Mouse (Mus musculus) heart, embryonic 16.5 days (tissue): ENCODE results near the gene Cyp2j12. TPM values are rescaled to one million over a fixed set of nuclear protein-coding genes. Genes with fewer than 3 reads are reported as not detected.
"Not testable (repeated sequence)": the region's sequence is repeated elsewhere in the genome, so short reads cannot be mapped to it uniquely, and the experiment has no call there.

Experiments
- ATAC-seq: fragments of 200-750 bp; cut with Nextera tagmentation; replicated peaks from 2 replicates; pipeline ENCODE4 v1.8.0; 2017; ENCODE audit warnings: moderate number of reproducible peaks; ENCODE audit not compliant: insufficient read depth, low FRiP score; ENCODE audit errors: extremely low read depth
- H3K27ac ChIP-seq: fragments of 300-500 bp; sonication (generic); 2 replicates; pipeline ENCODE4 v1.5.1; 2014; ENCODE audit warnings: mild to moderate bottlenecking, low read length, control low read depth, moderate library complexity
- H3K27me3 ChIP-seq: fragments of 300-500 bp; sonication (generic); 2 replicates; pipeline ENCODE4 v1.6.1; 2014; ENCODE audit warnings: low read length, mixed read lengths; ENCODE audit not compliant: control insufficient read depth, insufficient read depth
- H3K36me3 ChIP-seq: fragments of 300-500 bp; sonication (generic); 2 replicates; pipeline ENCODE4 v1.6.1; 2014; ENCODE audit not compliant: control insufficient read depth, insufficient read depth
- H3K4me1 ChIP-seq: fragments of 300-500 bp; sonication (generic); 2 replicates; pipeline ENCODE4 v1.6.1; 2014; ENCODE audit warnings: low read length, mixed read lengths; ENCODE audit not compliant: control insufficient read depth, insufficient read depth
- H3K4me2 ChIP-seq: fragments of 300-500 bp; sonication (generic); 2 replicates; pipeline ENCODE4 v1.6.1; 2014; ENCODE audit warnings: low read depth, mild to moderate bottlenecking, control low read depth, low read length
- H3K4me3 ChIP-seq: fragments of 300-500 bp; sonication (generic); 2 replicates; pipeline ENCODE4 v1.5.1; 2014; ENCODE audit warnings: mild to moderate bottlenecking, control low read depth, low read length
- H3K9ac ChIP-seq: fragments of 300-500 bp; sonication (generic); 2 replicates; pipeline ENCODE4 v1.6.1; 2014; ENCODE audit warnings: low read length, control low read depth
- H3K9me3 ChIP-seq: fragments of 300-500 bp; sonication (generic); replicated peaks from 2 replicates; pipeline ENCODE4 v1.6.1; 2016; ENCODE audit warnings: low read length; ENCODE audit not compliant: control insufficient read depth
- WGBS: fragments of 180-500 bp; shearing (Covaris S2); extraction: QIAGEN DNeasy Blood & Tissue Kit; methylation state at CpG from one replicate; pipeline ENCODE4 v1.1.7; 2014; 5-methylcytosine and 5-hydroxymethylcytosine counted together
- polyA plus RNA-seq: library from polyadenylated mRNA; unstranded; fragments of >200 nt; fragmentation: Nextera tagmentation; extraction: Ambion mirVana; gene quantifications from 2 replicates; pipeline ENCODE4 v1.2.1, GENCODE M21; 2015

The Cyp2j12 gene
- not detected in 2 replicates for polyA plus RNA-seq

DNA sequence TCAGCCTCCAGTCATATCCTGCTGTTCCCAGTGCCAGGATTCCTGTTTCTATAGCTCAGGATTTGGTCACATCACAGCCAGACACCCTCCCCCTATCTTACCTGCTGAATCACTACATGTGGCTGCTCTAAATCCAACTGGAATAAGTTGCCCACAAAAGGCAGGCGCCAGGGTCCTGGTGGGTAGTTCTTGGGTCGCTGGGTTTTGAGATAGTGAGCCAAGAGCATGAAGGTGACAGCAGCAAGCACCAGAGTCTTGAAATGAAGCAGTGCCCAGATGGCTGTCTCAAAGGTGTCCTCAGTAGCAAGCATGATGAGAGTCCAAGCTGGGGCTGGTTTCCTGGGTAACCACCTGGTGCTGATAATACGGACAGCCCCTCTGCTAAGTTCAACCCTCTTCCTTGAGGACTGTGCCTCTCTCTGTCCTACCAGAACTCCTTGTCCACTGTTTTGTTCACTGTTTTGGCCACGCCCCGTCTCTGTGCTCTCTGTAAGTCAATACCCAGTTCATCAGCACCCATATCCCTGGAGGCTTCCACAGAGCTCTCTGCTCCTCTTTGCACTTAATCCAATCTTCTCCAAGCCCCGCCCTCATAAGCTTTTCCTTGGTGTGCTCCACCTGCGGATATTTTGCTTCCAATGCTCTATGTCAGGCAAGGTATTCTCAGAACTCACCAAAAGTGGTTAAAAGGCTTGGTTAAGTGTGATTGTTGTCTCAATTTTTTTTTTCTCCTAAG lies at the start of gene Cyp2j12:
Gene Cyp2j12, minus strand, starts transcription at position 421 of the 736 bp plus-strand sequence.
- H3K4me2 ChIP-seq = no peak within 1 kb of the TSS
- no peak within 1 kb of the TSS for H3K4me3 ChIP-seq
- ATAC-seq = no peak
- no peaks in the 10 kb centered on the region for H3K9me3 ChIP-seq
- no peaks in the 10 kb centered on the region for H3K4me1 ChIP-seq
- no peak within 1 kb of the TSS for H3K27ac ChIP-seq
- WGBS = 62% methylated on average over 7 of the region's 7 CpGs
- no peak within 1 kb of the TSS for H3K9ac ChIP-seq
- no peaks in the 10 kb centered on the region for H3K27me3 ChIP-seq
- H3K36me3 ChIP-seq = no peaks in the 10 kb centered on the region

DNA sequence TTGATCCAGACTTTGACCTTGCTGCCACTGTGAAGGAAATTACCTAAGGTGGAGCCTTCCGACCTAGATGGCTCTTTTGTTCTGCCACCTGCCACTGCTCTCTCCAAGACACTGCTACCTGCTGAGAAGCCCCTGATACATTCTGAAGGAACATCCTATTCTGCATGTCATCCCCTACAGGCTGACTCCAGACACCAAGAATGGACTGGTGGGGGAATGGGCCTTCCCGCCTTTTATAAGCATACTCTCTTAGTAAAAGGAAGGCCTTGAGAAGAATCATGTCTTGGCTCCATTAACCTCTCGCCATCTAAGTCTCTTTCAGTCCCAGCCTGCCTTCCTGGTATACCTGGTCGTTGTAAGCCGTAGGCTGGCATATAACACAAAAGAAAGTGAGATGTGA lies 48.4 kb upstream of the Cyp2j12 start:
- not testable (repeated sequence) for H3K27ac ChIP-seq, ATAC-seq, H3K9ac ChIP-seq, H3K4me2 ChIP-seq, H3K27me3 ChIP-seq, H3K4me1 ChIP-seq, H3K36me3 ChIP-seq, H3K4me3 ChIP-seq, H3K9me3 ChIP-seq
- WGBS = 74% methylated on average over 5 of the region's 5 CpGs

DNA sequence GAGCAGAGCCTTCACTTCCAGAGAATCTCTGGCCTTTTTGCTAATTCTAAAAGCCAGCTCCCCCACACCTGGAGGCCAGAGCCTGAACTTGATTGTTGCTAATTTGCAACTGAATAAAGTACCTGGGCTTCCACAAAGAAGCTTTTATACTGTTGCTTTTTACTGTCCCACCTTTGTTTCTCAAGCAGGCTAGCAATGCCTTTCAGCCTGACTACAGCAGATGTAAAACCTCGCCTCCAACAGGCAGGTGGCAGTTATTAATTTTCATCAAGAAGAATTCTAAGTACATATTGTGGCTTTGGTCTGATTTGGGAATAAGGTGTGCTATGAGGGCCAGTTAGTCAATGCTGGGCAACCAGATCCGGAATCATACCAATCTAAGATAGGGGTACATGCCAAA lies 47.7 kb upstream of the Cyp2j12 start:
- H3K36me3 ChIP-seq, ATAC-seq, H3K9me3 ChIP-seq, H3K27ac ChIP-seq, H3K9ac ChIP-seq, H3K4me3 ChIP-seq, H3K4me2 ChIP-seq, H3K4me1 ChIP-seq, H3K27me3 ChIP-seq: not testable (repeated sequence)
- 69% methylated on average over 2 of the region's 2 CpGs for WGBS

GRCm38 (mm10) chr4:96188146-96188545 lies 47.2 kb upstream of the Cyp2j12 start:
- 77% methylated on average over 2 of the region's 2 CpGs for WGBS
- not testable (repeated sequence) for H3K4me2 ChIP-seq, H3K4me1 ChIP-seq, H3K27me3 ChIP-seq, H3K4me3 ChIP-seq, ATAC-seq, H3K36me3 ChIP-seq, H3K9ac ChIP-seq, H3K9me3 ChIP-seq, H3K27ac ChIP-seq

DNA sequence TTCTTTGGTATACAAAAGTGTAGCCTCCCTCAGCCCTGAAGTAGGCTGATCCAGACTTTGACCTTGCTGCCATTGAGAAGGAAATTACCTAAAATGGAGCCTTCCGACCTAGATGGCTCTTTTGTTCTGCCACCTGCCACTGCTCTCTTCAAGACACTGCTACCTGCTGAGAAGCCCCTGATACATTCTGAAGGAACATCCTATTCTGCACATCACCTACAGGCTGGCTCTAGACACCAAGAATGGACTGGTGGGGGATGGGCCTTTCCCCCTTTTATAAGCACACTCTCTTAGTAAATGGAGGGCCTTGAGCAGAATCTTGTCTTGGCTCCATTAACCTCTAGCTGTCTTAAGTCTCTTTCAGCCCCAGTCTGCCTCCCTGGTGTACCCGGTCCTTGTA lies 43.8 kb upstream of the Cyp2j12 start:
- WGBS = 76% methylated on average over 2 of the region's 2 CpGs
- H3K9me3 ChIP-seq, H3K4me1 ChIP-seq, H3K4me2 ChIP-seq, H3K4me3 ChIP-seq, H3K36me3 ChIP-seq, H3K9ac ChIP-seq, H3K27me3 ChIP-seq, H3K27ac ChIP-seq, ATAC-seq: not testable (repeated sequence)

- no peaks in the 10 kb centered on the region for H3K36me3 ChIP-seq
- H3K27me3 ChIP-seq = no peaks in the 10 kb centered on the region
- H3K4me1 ChIP-seq = no peaks in the 10 kb centered on the region
- H3K4me2 ChIP-seq = no peak overlapping the region
- no peak overlapping the region for H3K9ac ChIP-seq
- ATAC-seq = no peak
- H3K9me3 ChIP-seq = no peaks in the 10 kb centered on the region
- no peak overlapping the region for H3K4me3 ChIP-seq
- no peak overlapping the region for H3K27ac ChIP-seq
- 78% methylated on average over 1 of the region's 1 CpGs for WGBS
These were observed 21.9 kb upstream of the Cyp2j12 start for GRCm38 (mm10) chr4:96162839-96163238.

DNA sequence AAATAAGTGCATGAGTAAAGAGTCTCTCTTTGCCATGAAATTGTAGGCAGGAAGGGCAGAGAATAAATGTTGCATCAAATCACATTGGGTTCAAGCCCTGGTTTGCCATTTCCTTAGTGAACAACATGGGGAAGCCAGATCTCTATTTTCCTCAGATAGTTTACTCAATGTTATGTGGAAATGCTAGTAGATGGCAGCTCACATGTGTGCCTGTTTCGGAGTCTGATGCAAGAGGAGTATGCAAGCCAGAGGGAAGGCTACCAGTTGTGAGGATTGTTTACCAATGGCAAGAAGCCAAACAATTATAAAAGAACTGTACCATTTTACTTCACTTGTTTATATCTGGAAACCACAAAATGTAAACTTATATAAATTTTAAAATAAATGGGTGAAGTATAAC lies 20.6 kb upstream of the Cyp2j12 start:
- Histone ChIP-seq H3K4me2 (no peak overlapping the region), H3K4me1 (no peaks in the 10 kb centered on the region), H3K4me3 (no peak overlapping the region), H3K27me3 (no peaks in the 10 kb centered on the region), H3K9ac (no peak overlapping the region), H3K9me3 (no peaks in the 10 kb centered on the region), H3K36me3 (no peaks in the 10 kb centered on the region), H3K27ac (no peak overlapping the region)
- ATAC-seq = no peak
- WGBS = 85% methylated on average over 1 of the region's 1 CpGs

DNA sequence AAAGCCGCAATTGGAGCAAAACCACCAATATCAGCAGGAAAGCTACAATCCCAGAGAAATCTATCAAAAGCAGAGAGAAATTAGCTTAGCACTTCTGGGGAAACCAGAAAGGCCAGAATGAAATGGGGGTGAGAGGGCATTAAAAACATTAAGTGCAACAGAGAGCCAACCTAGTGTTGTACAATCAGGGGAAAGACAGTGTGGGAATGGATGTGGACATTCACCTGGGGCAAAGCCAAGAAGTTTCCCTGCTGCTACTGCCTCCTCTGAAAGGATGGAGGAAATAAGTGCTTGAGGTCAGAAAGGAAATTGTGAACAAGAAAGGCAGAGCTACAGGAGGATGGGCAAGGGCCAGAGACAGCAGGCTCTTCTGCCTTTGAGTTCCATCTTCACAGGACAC lies 1.7 kb downstream of the Cyp2j12 start:
- no peak overlapping the region for H3K27ac ChIP-seq
- no peak overlapping the region for H3K4me3 ChIP-seq
- no peaks in the 10 kb centered on the region for H3K4me1 ChIP-seq
- no peak overlapping the region for H3K9ac ChIP-seq
- H3K9me3 ChIP-seq = no peaks in the 10 kb centered on the region
- 80% methylated on average over 1 of the region's 1 CpGs for WGBS
- H3K36me3 ChIP-seq = no peaks in the 10 kb centered on the region
- no peaks in the 10 kb centered on the region for H3K27me3 ChIP-seq
- ATAC-seq = no peak
- no peak overlapping the region for H3K4me2 ChIP-seq

DNA sequence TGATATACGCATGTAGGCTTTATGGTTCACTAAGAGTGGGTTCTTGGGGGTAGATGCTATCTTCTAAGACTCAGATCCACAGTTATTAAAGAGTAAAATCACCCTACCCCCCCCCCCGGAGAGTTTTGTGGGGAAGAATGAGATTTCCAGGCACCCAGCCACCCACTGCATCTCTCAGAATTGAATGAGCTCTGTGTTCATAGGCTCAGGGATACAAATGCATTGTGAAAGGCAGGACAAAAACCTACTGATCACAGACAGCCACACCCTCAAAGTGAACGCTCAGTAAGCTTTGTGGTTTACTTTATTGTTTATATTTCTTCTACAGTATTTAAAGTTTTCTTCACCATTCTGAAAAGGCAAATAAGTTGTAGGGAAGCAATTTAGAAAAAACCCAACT lies 6.7 kb downstream of the Cyp2j12 start:
- no peak for ATAC-seq
- H3K4me2 ChIP-seq = no peak overlapping the region
- no peak overlapping the region for H3K9ac ChIP-seq
- WGBS = 66% methylated on average over 3 of the region's 3 CpGs
- no peak overlapping the region for H3K27ac ChIP-seq
- H3K4me3 ChIP-seq = no peak overlapping the region
- no peaks in the 10 kb centered on the region for H3K36me3 ChIP-seq
- H3K4me1 ChIP-seq = no peaks in the 10 kb centered on the region
- H3K27me3 ChIP-seq = no peaks in the 10 kb centered on the region
- H3K9me3 ChIP-seq = no peaks in the 10 kb centered on the region
